Mouse (Mus musculus): Measurements from ENCODE around the gene Sumf1. TPM values are rescaled to one million over a fixed set of nuclear protein-coding genes. Genes with fewer than 3 reads are reported as not detected.

The Sumf1 gene
- total RNA-seq, 1 experiment from 2014 or later = 52.9 TPM

DNA sequence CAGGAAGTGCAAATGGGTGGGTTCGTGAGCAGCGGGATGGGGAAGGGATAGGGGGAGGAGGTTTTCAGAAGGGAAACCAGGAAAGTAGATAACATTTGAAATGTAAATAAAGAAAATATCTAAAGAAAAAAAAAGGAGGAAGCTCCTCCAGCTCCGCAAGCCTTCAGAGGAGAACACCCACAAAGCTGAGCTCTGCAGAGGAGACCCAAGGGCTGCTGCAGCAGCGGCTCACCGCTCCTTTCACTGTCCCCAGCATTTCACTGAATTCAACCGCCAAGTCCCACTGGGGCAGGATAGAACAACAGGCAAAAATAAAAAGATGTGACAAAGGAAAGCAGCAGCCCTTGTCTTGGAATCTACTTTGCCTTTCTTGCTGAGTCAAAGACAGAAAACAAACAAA lies 28.5 kb downstream of the Sumf1 start:
- ATAC-seq (replicated peaks; ENCODE audit: insufficient number of reproducible peaks, low FRiP score, low TSS enrichment, poor library complexity, severe bottlenecking) = no peak

DNA sequence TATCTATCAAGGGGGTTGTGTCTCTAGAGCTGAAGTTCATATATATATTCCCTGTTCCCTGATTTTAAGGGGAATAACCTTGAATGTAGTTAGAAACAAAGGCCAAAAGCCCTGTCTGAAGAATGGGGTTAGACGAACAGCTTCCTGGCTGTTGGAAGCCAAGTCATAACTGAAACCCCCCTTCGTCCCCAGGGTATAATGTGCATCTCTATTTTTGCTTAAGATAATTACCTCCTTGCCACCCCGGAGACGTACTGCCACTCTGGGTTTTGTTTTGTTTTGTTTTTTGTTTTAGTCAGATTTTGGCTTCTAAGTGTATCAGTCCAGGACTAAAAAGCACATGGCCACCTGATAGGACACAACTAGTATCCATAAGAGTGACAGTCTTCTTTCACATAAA lies 31.1 kb downstream of the Sumf1 start:
- no peak for ATAC-seq (replicated peaks; ENCODE audit: insufficient number of reproducible peaks, low FRiP score, low TSS enrichment, poor library complexity, severe bottlenecking)

DNA sequence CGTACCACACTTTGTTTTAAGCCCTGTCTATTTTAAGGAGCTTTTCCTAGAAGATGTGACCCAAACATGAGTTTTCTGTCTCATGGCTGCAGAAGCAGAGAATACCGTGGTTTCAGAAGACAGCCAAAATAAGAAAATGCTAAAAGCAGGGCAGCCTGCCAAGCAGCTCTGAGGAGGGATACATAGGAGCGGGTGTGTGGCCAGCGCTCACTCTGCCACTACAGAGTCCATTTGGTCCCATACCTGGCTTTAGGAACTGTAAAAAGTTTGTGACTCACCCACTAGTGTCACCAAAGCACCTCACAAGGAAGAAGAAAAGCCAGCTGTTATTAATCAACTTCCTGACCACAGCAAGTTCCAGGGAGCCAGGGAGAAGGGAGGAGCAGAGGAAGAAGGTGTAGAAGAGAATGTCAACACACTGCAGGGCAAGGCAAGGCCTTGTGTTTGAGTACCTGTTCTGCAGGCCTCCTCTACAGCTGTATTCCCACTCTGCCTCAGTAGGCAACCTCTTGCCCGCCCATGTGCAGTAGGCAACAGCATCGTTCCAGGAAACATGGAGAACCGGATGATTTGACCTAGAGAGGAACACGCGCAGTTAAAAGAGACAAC lies 32.6 kb downstream of the Sumf1 start:
- ATAC-seq (replicated peaks; ENCODE audit: insufficient number of reproducible peaks, low FRiP score, low TSS enrichment, poor library complexity, severe bottlenecking) = no peak

DNA sequence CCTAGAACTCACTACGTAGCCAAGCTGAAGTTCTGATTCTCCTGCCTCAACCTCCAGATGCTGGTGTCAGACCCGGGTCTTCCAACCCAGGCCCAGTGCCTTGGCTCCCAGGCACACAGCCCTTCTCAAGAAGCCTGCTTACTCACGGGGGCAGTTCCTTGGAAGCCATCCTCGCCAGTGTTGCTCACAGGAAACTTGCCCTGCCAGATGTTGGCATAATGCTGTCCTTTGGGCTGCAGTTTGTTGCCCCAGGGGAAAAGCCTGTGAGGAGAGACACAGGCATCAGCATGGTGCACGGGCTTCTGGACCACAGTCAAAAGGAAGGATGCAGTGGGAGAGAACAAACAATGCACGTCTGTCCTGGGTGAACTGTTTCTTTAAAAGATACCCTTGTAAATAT lies 33.3 kb downstream of the Sumf1 start:
- ATAC-seq (replicated peaks; ENCODE audit: insufficient number of reproducible peaks, low FRiP score, low TSS enrichment, poor library complexity, severe bottlenecking) = no peak

DNA sequence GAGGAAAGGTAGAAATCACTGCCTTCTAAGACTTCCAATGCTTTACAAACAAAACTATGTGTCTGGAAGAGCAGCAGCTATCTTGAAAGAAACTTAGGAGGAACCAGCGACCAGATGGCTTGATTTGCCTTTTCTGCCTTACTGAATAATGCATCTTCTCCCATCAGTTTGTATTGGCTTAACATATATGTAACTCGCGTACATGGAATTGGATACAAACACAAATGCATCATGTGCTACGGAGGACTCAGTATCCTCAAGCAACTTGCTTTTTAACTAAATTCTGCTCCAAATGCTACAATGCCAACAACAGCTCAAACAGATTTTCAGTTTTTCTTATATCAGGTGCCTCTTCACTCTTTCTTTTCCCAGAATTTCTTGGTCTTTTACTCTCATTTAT lies 36.1 kb downstream of the Sumf1 start:
- ATAC-seq (replicated peaks; ENCODE audit: insufficient number of reproducible peaks, low FRiP score, low TSS enrichment, poor library complexity, severe bottlenecking) = no peak

DNA sequence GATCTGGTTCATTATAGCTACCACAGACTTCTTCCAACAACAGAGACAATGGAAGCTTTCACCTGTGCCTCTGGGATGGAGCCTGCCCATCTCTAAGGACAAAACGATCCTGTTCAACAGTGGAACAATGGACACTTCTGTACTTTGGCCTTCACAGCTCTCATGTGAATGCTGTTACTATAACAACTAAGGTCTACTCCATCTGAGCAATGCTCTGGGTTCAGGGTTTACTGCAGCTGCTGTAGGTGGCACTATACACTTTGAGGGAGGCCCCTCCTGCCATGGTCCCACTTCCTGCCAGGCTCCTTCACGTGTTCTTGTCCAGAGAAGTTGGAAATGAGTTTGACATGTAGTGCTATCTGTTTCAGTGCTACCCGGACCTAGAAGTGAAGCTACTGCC lies 36.9 kb downstream of the Sumf1 start:
- ATAC-seq (replicated peaks; ENCODE audit: insufficient number of reproducible peaks, low FRiP score, low TSS enrichment, poor library complexity, severe bottlenecking) = no peak

DNA sequence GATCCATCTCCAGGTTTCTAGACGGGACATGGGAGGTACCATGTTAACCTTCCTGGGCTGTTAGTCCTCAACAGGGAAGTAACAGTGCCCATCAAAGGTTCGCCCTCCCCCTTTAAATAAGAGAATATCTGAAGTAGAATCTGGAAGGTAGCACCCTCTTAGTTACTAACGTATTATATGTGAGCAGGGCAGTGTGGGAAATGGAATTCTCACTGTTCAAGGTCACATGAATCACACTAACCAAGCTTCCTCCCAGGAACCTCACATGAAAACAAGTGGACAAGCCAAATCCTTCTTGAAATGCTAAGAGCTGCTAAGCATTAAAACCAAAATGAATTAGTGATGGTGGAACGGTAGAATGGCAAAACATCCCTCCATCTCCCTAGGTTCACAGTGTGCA lies 38.7 kb downstream of the Sumf1 start:
- no peak for ATAC-seq (replicated peaks; ENCODE audit: insufficient number of reproducible peaks, low FRiP score, low TSS enrichment, poor library complexity, severe bottlenecking)

DNA sequence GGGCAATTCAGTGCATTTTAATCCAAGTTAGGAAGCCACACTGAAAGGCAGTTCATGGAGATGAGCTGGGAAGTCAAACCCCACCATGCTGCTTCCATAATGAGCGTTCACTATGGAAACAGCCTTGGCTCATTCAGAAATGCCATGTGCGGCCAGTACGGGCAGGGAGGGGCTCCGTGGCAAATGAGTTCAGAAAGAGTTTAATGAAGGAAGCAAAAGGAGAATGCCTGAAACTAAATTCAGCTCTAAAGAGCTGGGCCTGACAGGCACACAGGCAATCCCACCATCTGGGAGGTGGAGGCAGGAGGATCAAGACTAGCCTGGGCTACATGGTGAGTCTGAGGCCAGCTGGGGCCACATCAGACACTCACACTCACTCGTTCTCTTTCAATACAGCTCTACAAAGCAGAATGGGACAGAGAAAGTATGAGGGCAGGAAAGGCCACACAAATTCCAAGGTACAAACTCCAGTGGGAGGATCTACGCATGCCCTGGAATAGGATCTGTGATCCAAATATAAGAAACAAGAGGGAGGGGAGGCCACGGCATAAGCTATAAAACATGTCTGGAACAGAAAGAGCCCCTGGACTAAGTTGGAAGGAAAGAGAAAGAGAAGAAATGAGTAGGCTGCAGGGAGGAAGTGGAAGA lies 39.3 kb downstream of the Sumf1 start:
- ATAC-seq (replicated peaks; ENCODE audit: insufficient number of reproducible peaks, low FRiP score, low TSS enrichment, poor library complexity, severe bottlenecking) = no peak

DNA sequence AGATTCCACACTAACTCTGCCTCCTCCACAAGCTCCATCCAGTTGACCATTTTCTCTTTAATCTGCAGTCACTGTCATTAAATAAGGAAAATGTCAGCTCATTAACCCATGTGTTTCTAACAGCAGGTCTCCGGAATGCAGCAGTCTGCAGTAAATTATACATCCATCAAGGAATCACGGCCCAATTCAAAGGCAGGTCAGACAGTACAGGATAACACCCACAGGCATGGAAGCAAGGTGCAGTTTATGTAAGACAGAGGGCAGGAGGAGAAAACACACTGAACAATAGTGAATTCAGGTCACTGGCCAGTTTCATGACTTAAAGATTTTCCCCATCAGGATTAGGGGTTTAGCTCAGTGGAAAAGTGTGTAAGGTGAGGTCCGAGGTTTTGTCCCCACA lies 40.1 kb downstream of the Sumf1 start:
- ATAC-seq (replicated peaks; ENCODE audit: insufficient number of reproducible peaks, low FRiP score, low TSS enrichment, poor library complexity, severe bottlenecking) = no peak

DNA sequence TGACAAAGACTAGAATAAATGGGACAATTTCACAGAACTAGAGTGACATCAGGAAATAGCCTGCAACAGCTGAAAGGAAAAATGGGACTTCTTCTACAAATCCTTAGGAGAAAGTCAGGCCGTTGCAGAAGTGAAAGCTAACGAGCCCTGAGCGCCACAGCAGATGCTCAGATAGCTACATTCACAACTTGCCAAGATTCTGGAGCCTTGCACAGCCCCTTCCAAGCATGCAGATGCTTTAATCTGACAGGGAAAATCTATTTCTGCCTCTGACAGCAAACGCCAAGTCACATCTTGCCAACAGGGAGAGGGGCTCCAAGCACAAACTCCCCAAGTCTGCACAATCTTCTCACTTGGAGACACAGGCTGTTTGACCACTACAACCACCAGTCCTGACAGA lies 42.6 kb downstream of the Sumf1 start:
- no peak for ATAC-seq (replicated peaks; ENCODE audit: insufficient number of reproducible peaks, low FRiP score, low TSS enrichment, poor library complexity, severe bottlenecking)

DNA sequence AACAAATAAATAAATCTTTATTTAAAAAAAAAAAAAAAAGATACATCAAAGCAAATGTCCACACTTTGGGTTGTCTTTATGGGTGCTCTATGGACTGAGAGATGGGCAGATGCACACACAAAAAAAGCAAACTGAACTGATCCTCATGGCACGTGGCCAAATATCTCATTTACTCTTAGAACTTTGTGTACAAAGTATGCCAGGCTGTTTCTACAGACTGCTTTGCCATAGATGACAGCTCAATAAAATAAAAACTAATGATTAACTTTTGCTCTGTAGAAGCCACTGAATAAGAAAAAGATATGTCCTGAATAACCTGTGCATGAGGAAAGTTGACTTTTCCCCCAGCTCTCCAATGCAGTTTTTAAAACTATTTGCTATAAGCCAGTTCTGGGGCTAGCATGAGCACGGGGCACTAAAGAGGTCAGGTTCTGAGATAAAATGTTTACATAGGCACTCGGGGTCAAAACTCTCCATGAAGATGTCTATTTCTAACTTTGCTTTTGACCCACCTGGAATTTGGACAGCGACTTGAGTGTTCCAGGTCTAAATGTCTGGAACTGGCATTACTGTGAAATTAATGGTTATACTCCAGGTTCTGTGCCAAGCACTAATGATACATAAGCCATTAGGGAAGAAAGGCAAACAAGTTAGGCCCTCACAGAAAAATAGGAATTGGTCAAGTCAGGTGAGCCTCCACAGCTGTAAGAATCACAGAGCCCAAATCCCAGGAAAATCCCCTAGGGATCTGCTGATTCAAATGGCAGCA lies 44.5 kb downstream of the Sumf1 start:
- ATAC-seq (replicated peaks; ENCODE audit: insufficient number of reproducible peaks, low FRiP score, low TSS enrichment, poor library complexity, severe bottlenecking) = no peak

DNA sequence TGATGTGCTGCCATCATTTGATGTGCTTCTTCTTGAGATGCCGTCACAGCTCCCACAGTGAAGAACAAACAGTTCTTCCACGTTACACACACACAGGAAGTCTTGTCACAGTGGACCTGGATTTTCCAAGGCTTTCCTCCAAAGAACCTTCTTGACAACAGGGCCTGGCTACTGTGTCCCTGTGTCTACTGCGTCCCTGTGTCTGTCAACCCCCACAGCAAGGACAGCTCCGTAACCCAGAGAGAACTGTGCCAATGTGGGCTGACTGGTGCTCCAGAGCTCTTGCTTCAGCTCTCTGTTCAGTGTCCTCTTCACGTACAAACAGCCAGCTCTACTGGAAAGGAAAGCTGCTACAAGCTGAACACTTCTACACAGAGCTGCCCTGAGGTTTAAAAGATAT lies 48.4 kb downstream of the Sumf1 start:
- ATAC-seq (replicated peaks; ENCODE audit: insufficient number of reproducible peaks, low FRiP score, low TSS enrichment, poor library complexity, severe bottlenecking) = no peak

DNA sequence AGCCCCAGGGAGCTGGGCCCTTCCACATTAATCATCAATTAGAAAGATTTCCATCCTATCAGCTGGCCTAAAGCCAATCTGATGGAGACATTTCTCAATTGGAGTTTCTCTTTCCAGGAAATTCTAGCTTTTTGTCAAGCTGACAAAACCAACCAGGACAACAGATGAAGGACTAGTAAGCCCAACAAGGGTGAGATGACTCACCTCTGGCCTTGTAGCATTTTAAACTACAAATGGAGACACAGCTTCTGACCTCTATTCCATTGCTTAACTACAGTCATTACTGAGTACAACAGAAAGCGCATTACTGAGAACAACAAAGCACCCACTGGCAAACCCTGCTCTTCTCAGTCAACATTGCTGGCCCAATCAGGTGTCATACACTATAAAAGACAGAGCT lies 49.1 kb downstream of the Sumf1 start:
- no peak for ATAC-seq (replicated peaks; ENCODE audit: insufficient number of reproducible peaks, low FRiP score, low TSS enrichment, poor library complexity, severe bottlenecking)

DNA sequence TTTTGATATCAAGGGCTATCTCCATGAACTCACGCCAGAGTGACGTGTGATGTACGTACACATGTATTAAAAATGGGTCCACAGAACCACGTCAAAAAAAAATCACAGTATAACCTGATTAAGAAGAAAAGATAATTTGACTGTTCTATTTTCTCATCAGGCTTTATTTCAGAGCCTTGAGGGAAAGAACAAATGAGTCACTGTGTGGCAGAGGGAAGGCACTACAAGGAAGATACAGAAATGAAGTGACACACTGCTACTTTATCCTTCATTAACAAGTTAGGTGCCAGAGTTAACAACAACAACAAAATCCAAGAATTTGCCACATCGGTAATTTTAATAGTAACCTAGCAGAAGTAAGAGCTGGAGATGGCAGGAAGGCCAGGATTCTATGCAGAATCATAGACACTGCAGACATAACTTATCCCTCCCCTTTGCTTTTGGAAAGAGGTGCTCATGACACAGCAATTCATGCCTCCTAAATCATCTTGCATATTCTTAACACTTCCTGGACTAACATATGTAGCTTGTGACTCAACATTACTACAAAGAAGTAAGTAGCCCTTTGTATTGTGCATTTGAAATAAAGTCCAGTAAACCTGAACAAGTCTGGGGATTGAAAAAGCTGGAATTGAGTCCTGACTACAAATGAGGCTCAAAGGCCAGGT lies 53.0 kb downstream of the Sumf1 start:
- ATAC-seq (replicated peaks; ENCODE audit: insufficient number of reproducible peaks, low FRiP score, low TSS enrichment, poor library complexity, severe bottlenecking) = no peak

DNA sequence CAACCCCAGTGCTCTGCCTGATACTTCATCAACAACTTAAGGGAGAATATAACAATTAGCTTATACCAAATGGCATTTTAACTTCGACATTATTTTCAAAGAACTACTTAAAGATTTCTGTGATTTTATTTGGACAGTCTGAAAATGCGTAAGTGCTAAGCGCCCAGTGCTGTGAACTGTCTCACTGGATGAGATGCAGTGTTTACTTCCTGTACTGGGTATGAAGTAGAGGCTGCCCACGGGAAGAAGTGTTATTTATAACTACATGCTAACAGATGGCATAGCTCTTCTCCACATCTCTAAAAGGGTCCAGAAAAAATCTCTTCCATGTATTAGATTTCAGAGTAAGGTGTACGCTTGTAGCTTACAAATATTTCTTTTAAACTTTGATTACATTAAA lies 54.7 kb downstream of the Sumf1 start:
- ATAC-seq (replicated peaks; ENCODE audit: insufficient number of reproducible peaks, low FRiP score, low TSS enrichment, poor library complexity, severe bottlenecking) = no peak

DNA sequence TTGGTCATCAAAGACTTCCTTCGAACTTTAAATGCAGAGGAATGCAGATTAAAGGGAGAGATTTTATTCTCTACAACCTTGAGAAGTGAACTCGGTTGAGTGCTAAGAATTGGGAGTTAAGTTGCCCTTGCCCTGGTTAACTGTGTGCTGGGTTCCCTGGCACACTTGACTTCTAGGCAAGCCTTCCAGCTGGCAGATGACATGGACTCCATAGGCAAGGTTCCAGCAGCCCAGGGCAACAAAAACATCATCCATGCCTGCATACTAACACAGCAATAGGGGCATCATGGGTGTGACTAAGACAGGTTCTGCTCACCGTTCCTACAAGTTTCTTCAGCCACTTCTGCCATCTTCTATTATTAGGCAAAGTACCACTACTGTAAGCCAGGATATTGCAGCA lies 58.8 kb downstream of the Sumf1 start:
- ATAC-seq (replicated peaks; ENCODE audit: insufficient number of reproducible peaks, low FRiP score, low TSS enrichment, poor library complexity, severe bottlenecking) = no peak

DNA sequence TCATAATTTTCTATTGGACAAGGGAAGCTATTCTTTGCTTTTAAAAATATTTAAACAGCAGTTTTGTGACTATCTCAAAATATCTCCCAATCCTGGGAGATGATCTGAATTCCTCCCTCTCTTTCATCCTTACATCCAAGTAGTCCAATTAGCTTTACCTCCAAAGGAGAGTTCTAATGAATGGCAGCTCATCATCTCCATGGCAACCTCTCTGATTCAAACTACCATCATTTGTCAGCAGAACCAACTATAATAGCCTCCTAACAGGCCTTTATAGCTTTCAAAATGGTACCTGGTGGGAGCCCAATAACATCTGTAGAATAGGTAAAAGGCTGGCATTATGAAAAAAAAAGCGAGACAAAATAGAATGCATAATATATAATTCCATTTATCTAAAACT lies 59.9 kb downstream of the Sumf1 start:
- no peak for ATAC-seq (replicated peaks; ENCODE audit: insufficient number of reproducible peaks, low FRiP score, low TSS enrichment, poor library complexity, severe bottlenecking)

DNA sequence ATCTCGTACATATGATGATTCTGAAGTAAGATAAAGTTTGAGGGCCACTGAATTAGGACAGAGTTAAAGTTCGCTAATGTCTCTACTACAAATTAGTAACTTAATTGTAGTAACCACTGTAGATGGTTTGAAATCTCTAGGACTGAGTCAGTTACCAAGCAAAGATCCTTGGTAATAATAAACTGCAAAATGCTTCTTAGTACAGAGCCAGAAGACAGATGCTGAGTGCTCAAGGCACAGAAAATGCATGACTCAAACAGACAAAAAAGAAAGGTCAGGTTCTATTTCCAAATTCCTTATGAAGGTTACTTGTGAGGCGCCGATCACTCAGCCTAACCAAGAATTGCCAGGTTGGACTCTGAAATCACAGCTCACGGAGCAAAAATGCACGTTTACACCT lies 67.5 kb downstream of the Sumf1 start:
- ATAC-seq (replicated peaks; ENCODE audit: insufficient number of reproducible peaks, low FRiP score, low TSS enrichment, poor library complexity, severe bottlenecking) = no peak

DNA sequence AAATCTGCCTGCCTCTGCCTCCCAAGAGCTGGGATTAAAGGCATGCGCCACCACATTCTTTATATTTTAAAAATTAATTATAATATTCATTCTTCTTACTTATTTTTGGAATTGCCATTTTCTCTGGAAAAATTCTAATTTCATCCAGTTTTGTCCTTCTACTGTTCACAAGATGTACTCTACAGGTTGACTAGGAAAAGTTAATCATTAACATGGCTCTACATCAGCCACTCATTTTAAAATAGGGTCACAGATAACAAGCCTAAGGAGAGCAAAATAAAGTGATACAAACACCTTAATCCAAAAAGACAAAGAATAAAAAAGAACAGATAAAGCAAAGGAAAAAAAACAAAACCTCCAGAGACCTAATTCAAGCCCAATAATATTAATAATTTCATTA lies 70.4 kb downstream of the Sumf1 start:
- ATAC-seq (replicated peaks; ENCODE audit: insufficient number of reproducible peaks, low FRiP score, low TSS enrichment, poor library complexity, severe bottlenecking) = no peak

DNA sequence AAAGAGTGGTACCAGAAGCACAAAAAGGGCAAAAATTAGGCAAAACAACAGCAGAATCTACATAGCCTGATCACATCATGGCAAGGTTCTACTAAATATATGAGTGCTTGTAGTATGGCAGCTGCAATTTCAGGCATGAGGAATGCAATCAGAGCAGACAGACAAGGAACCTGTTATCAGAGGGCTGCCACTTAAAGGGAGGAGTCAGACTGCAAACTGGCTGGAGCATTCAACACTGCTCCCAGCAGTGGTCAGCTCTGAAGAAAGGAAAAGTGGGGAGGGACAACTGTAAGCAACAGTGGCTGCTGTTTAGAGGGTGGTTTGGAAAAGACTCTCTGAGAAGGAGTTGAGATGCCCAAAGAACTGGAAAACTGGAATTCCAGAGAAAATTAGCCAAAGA lies 73.7 kb downstream of the Sumf1 start:
- ATAC-seq (replicated peaks; ENCODE audit: insufficient number of reproducible peaks, low FRiP score, low TSS enrichment, poor library complexity, severe bottlenecking) = no peak
